ENCODE assay signal across 11 mouse cellular contexts in genomic region chr14:34614551-34614950, GRCm38 (mm10). TPM values are rescaled to one million over a fixed set of nuclear protein-coding genes. Genes with fewer than 3 reads are reported as not detected.
DNase-seq lines count a peak whose midpoint lies in the region; ATAC-seq and TF ChIP-seq lines count a peak whose summit lies in the region.
"Had no signal": no experiment of that assay in that cellular context is flagged by ENCODE, and none has a peak within 500 bp of the region (broad histone marks: within the 10 kb centered on the region; RNA-seq: fewer than 3 reads in every experiment).

No protein-coding gene starts in this region.

- peaks cover 28% of the 10 kb centered on the region for H3K27me3 ChIP-seq in heart, embryonic 12.5 days (replicated peaks)
- H3K27me3 ChIP-seq in ES-Bruce4 (ENCODE audit: control insufficient read depth, insufficient read depth, low read length, poor library complexity, severe bottlenecking) = no peaks in the 10 kb centered on the region
- peaks cover 17% of the 10 kb centered on the region for H3K27me3 ChIP-seq in forebrain, postnatal 0 days (ENCODE audit: insufficient read depth, low read length)
- peaks cover 11% of the 10 kb centered on the region for H3K27me3 ChIP-seq in liver, embryonic 15.5 days

- H3K36me3 ChIP-seq in heart, embryonic 12.5 days = no peaks in the 10 kb centered on the region
- H3K36me3 ChIP-seq in ES-Bruce4 (ENCODE audit: control insufficient read depth, insufficient read depth, low read length, poor library complexity, severe bottlenecking) = no peaks in the 10 kb centered on the region
- H3K36me3 ChIP-seq in forebrain, postnatal 0 days (ENCODE audit: insufficient read depth) = no peaks in the 10 kb centered on the region
- no peaks in the 10 kb centered on the region for H3K36me3 ChIP-seq in liver, embryonic 15.5 days (replicated peaks)

- no peak for TF ChIP-seq POLR2A in ES-Bruce4 (IDR thresholded peaks at IDR 0.05; ENCODE audit: insufficient read depth, low read length)

- H3K4me3 ChIP-seq in heart, embryonic 12.5 days = peak overlapping the region; percentile 46
- H3K4me3 ChIP-seq in ES-Bruce4 (ENCODE audit: low read depth, low read length) = peak overlapping the region; percentile 54
- no peak overlapping the region for H3K4me3 ChIP-seq in forebrain, postnatal 0 days (ENCODE audit: low read depth, low read length)
- H3K4me3 ChIP-seq in liver, embryonic 15.5 days (replicated peaks) = peak overlapping the region; percentile 43
- H3K4me3 ChIP-seq: layer of hippocampus, adult 2 months had no signal

- no peak for DNase-seq in heart, postnatal 4 days
- no peak for DNase-seq in forebrain, postnatal 0 days
- no peak for DNase-seq in spleen, adult 18-20 months
- DNase-seq in c-Kit-positive CD71-positive TER-119-positive erythroid progenitor cells, embryonic 14.5 days (ENCODE audit: low spot score) = no peak
- DNase-seq: B cell, adult 2 months had no signal

- ATAC-seq in heart, embryonic 12.5 days (ENCODE audit: insufficient number of reproducible peaks, low FRiP score) = peak; percentile 22; the same call in 1 of the 2 replicates
- no peak for ATAC-seq in forebrain, postnatal 0 days
- no peak for ATAC-seq in liver, embryonic 15.5 days (ENCODE audit: insufficient read depth)
- ATAC-seq in megakaryocyte-erythroid progenitor cell, adult 5-6 weeks (replicated peaks; ENCODE audit: low FRiP score, low TSS enrichment, poor library complexity, severe bottlenecking) = no peak

- peak overlapping the region; percentile 77 for H3K4me2 ChIP-seq in heart, embryonic 12.5 days
- peak overlapping the region; percentile 26; the same call in 1 of the 2 replicates for H3K4me2 ChIP-seq in forebrain, postnatal 0 days (ENCODE audit: low read depth)
- peak overlapping the region; percentile 65 for H3K4me2 ChIP-seq in liver, embryonic 15.5 days

- peak overlapping the region; percentile 56; the same call in 1 of the 2 replicates for H3K9ac ChIP-seq in heart, embryonic 12.5 days
- H3K9ac ChIP-seq in ES-Bruce4 (ENCODE audit: low read depth, poor library complexity, severe bottlenecking) = peak overlapping the region; percentile 38; the same call in 1 of the 2 replicates
- H3K9ac ChIP-seq in forebrain, postnatal 0 days = no peak overlapping the region
- H3K9ac ChIP-seq in liver, embryonic 15.5 days = no peak overlapping the region; the same call in 1 of the 2 replicates

- no peaks in the 10 kb centered on the region for H3K9me3 ChIP-seq in heart, embryonic 12.5 days (replicated peaks)
- H3K9me3 ChIP-seq in ES-Bruce4 (replicated peaks; ENCODE audit: control insufficient read depth, insufficient read depth, low read length, poor library complexity, severe bottlenecking) = no peaks in the 10 kb centered on the region
- no peaks in the 10 kb centered on the region for H3K9me3 ChIP-seq in forebrain, postnatal 0 days (ENCODE audit: low read length)
- H3K9me3 ChIP-seq in liver, embryonic 15.5 days (replicated peaks) = no peaks in the 10 kb centered on the region

- H3K27ac ChIP-seq in heart, embryonic 12.5 days (ENCODE audit: poor library complexity, severe bottlenecking) = no peak overlapping the region
- H3K27ac ChIP-seq in ES-Bruce4 (ENCODE audit: insufficient read depth, low read length) = peak overlapping the region; percentile 79
- no peak overlapping the region for H3K27ac ChIP-seq in forebrain, postnatal 0 days (ENCODE audit: low read depth, low read length)
- H3K27ac ChIP-seq in liver, embryonic 15.5 days (replicated peaks) = no peak overlapping the region
- H3K27ac ChIP-seq: layer of hippocampus, adult 2 months had no signal

- peak; percentile 68; the same call in 1 of the 2 replicates for TF ChIP-seq EP300 in ES-Bruce4 (IDR thresholded peaks at IDR 0.05; ENCODE audit: insufficient read depth, low read depth, low read length)

- H3K4me1 ChIP-seq in heart, embryonic 12.5 days (replicated peaks) = peaks cover 15% of the 10 kb centered on the region; the same call in 1 of the 2 replicates
- peaks cover 8% of the 10 kb centered on the region for H3K4me1 ChIP-seq in ES-Bruce4 (ENCODE audit: control insufficient read depth, insufficient read depth, low read length)
- no peaks in the 10 kb centered on the region for H3K4me1 ChIP-seq in forebrain, postnatal 0 days (ENCODE audit: insufficient read depth)
- H3K4me1 ChIP-seq in liver, embryonic 15.5 days (replicated peaks) = peaks cover 21% of the 10 kb centered on the region

- 11% methylated on average over 15 of the region's 15 CpGs for WGBS in heart, embryonic 12.5 days
- WGBS in forebrain, postnatal 0 days = 12% methylated on average over 15 of the region's 15 CpGs
- WGBS in liver, embryonic 15.5 days (ENCODE audit: insufficient replicate concordance) = 32% methylated on average over 15 of the region's 15 CpGs

- TF ChIP-seq CTCF in ES-Bruce4 (IDR thresholded peaks at IDR 0.05; ENCODE audit: low read depth, low read length) = no peak
- TF ChIP-seq CTCF in forebrain, postnatal 0 days (IDR thresholded peaks at IDR 0.05; ENCODE audit: low read depth) = no peak

RNA-seq across cellular contexts. Expression of gene Opn4, which starts 14.6 kb away (rescaled TPM):
- polyA plus RNA-seq in heart, embryonic 12.5 days (2016; fragmentation: Nextera tagmentation; extraction: Ambion mirVana) = 4.3 and 4.9 TPM in 2 replicates
- total RNA-seq in heart, postnatal 4 days (2021) = 1 to 10 TPM; 2.9 to 4.8 TPM
- not detected in 2 replicates for polyA plus RNA-seq in ES-Bruce4 (2011; ENCODE audit: insufficient read depth, insufficient read length, low read depth, missing spikeins)
- 0.14 TPM in 1 of 2 replicates, not detected in the other for total RNA-seq in forebrain, postnatal 0 days (2014; rRNA removed)
- 0.11 TPM in 1 of 2 replicates, not detected in the other for polyA plus RNA-seq in forebrain, postnatal 0 days (2015; fragmentation: Nextera tagmentation; extraction: Ambion mirVana)
- not detected in 2 replicates for polyA plus RNA-seq in liver, embryonic 15.5 days (2015; fragmentation: Nextera tagmentation; extraction: Ambion mirVana)
- total RNA-seq in megakaryocyte-erythroid progenitor cell, adult 5-6 weeks (2014; fragmentation: Nextera tagmentation) = not detected in 2 replicates
- total RNA-seq in megakaryocyte-erythroid progenitor cell, adult 5-6 weeks (2017) = not detected in 2 replicates
- total RNA-seq: adrenal gland, postnatal 36 days; layer of hippocampus, adult 2 months had no signal

RNA-seq across cellular contexts. Expression of gene Ldb3, which starts 26.1 kb away (rescaled TPM):
- 226 and 239 TPM in 2 replicates for polyA plus RNA-seq in heart, embryonic 12.5 days (2016; fragmentation: Nextera tagmentation; extraction: Ambion mirVana)
- total RNA-seq in heart, postnatal 4 days (2021) = 100 to 1,000 TPM; 709 to 766 TPM
- polyA plus RNA-seq in ES-Bruce4 (2011; ENCODE audit: insufficient read depth, insufficient read length, low read depth, missing spikeins) = 3.4 and 4.0 TPM in 2 replicates
- 1.3 and 2.0 TPM in 2 replicates for total RNA-seq in forebrain, postnatal 0 days (2014; rRNA removed)
- polyA plus RNA-seq in forebrain, postnatal 0 days (2015; fragmentation: Nextera tagmentation; extraction: Ambion mirVana) = 0.70 and 0.90 TPM in 2 replicates
- 3.2 and 4.2 TPM in 2 replicates for polyA plus RNA-seq in liver, embryonic 15.5 days (2015; fragmentation: Nextera tagmentation; extraction: Ambion mirVana)
- not detected in 2 replicates for total RNA-seq in megakaryocyte-erythroid progenitor cell, adult 5-6 weeks (2014; fragmentation: Nextera tagmentation)
- total RNA-seq in megakaryocyte-erythroid progenitor cell, adult 5-6 weeks (2017) = not detected in 2 replicates

RNA-seq across cellular contexts. Expression of gene Wapl, which starts 59.2 kb away (rescaled TPM):
- polyA plus RNA-seq in heart, embryonic 12.5 days (2016; fragmentation: Nextera tagmentation; extraction: Ambion mirVana) = 24.0 and 25.1 TPM in 2 replicates
- total RNA-seq in heart, postnatal 4 days (2021) = 10 to 100 TPM; 46.0 to 46.5 TPM
- polyA plus RNA-seq in ES-Bruce4 (2011; ENCODE audit: insufficient read depth, insufficient read length, low read depth, missing spikeins) = 205 and 231 TPM in 2 replicates
- total RNA-seq in forebrain, postnatal 0 days (2014; rRNA removed) = 30.2 and 36.1 TPM in 2 replicates
- 9.3 and 12.1 TPM in 2 replicates for polyA plus RNA-seq in forebrain, postnatal 0 days (2015; fragmentation: Nextera tagmentation; extraction: Ambion mirVana)
- polyA plus RNA-seq in liver, embryonic 15.5 days (2015; fragmentation: Nextera tagmentation; extraction: Ambion mirVana) = 22.9 TPM in 2 replicates
- 102 and 161 TPM in 2 replicates for total RNA-seq in megakaryocyte-erythroid progenitor cell, adult 5-6 weeks (2014; fragmentation: Nextera tagmentation)
- total RNA-seq in megakaryocyte-erythroid progenitor cell, adult 5-6 weeks (2017) = 201 and 208 TPM in 2 replicates

Comparison
In these comparisons a context has a peak if more than half of its experiments do, and no peak if none do; other contexts are left out.
1. H3K4me2 ChIP-seq: peak in every context shown above with its lines; median percentile 77 in heart, embryonic 12.5 days; 65 in liver, embryonic 15.5 days; 26 in forebrain, postnatal 0 days.
2. H3K9ac ChIP-seq: peak in heart, embryonic 12.5 days (single experiment) and ES-Bruce4 (single experiment); none in forebrain, postnatal 0 days (single experiment) and liver, embryonic 15.5 days (single experiment).
3. RNA of gene Ldb3, which starts 26.1 kb away (polyA plus RNA-seq): 226 to 239 TPM in heart, embryonic 12.5 days; 3.2 to 4.2 TPM in liver, embryonic 15.5 days, 3.4 to 4.0 TPM in ES-Bruce4 and 0.70 to 0.90 TPM in forebrain, postnatal 0 days; every median in the first group is over 10 times any median in the second.